ENCODE assay signal across 8 mouse cellular contexts in the genomic region with DNA sequence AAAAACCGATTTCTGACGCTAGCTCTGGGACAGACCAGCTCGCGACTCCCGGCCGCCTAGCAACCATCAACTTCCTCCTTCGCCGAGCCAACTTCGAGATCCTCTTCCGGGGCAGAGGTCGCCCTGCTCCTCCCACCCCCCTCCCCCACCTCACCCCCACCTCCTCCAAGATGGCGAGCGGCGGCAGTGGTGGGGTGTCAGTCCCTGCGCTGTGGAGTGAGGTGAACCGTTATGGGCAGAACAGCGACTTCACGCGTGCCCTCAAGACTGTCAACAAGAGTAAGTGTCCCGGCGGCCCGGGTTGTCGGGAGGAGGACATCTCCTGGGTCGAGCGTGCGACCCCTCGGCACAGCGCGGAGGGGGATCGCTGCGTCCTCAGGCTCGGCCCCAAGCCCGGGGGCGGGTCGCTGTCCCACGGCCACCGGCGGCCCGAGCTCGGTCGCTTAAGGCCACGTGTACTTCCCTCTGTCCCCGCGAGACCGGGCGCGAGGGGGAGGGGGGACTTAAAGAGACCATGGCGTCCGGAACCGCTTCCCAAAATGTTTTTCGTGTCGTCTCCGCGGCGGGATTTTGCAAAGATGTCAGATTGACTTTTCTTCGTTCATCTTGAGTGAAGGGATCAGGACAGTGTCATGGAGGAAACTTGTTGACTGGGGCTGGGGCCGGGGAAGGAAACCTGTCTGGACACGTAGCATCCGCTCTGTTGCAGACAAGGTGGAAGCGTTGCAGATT. TPM values are rescaled to one million over a fixed set of nuclear protein-coding genes. Genes with fewer than 3 reads are reported as not detected.
DNase-seq lines count a peak whose midpoint lies in the region; ATAC-seq and TF ChIP-seq lines count a peak whose summit lies in the region.

A gene (plus strand): TSS at position 130 of the 732 bp plus-strand sequence.

- H3K4me2 ChIP-seq in heart, embryonic 14.5 days (ENCODE audit: low read length): peak within 1 kb of the TSS; percentile 94
- H3K4me2 ChIP-seq in liver, embryonic 11.5 days: peak within 1 kb of the TSS; percentile 86
- peak within 1 kb of the TSS; percentile 85 for H3K4me2 ChIP-seq in myocyte (ENCODE audit: low read depth)

- no peaks in the 10 kb centered on the region for H3K27me3 ChIP-seq in forebrain, embryonic 10.5 days (ENCODE audit: poor library complexity, severe bottlenecking)
- no peaks in the 10 kb centered on the region for H3K27me3 ChIP-seq in heart, embryonic 14.5 days (ENCODE audit: control insufficient read depth, insufficient read depth, low read length)
- no peaks in the 10 kb centered on the region for H3K27me3 ChIP-seq in liver, embryonic 11.5 days (replicated peaks; ENCODE audit: control insufficient read depth, insufficient read depth, low read length)
- H3K27me3 ChIP-seq in myocyte (ENCODE audit: control insufficient read depth, insufficient read depth, insufficient read length): no peaks in the 10 kb centered on the region

- under 1% methylated on average over 60 of the region's 60 CpGs for WGBS in forebrain, embryonic 10.5 days
- under 1% methylated on average over 60 of the region's 60 CpGs for WGBS in heart, embryonic 14.5 days
- WGBS in liver, embryonic 11.5 days: under 1% methylated on average over 60 of the region's 60 CpGs

- peak within 1 kb of the TSS; percentile 96 for H3K4me3 ChIP-seq in forebrain, embryonic 10.5 days
- peak within 1 kb of the TSS; percentile 88 to 96 for H3K4me3 ChIP-seq in heart, embryonic 14.5 days (ENCODE audit: control insufficient read depth in 1 of 2, insufficient read depth in 1 of 2, low read depth in 1 of 2, low read length in 2 of 2)
- H3K4me3 ChIP-seq in liver, embryonic 11.5 days (ENCODE audit: low read depth, low read length): peak within 1 kb of the TSS; percentile 97
- peak within 1 kb of the TSS; percentile 99 for H3K4me3 ChIP-seq in myocyte

- H3K9me3 ChIP-seq in forebrain, embryonic 10.5 days: no peaks in the 10 kb centered on the region
- H3K9me3 ChIP-seq in heart, embryonic 14.5 days (ENCODE audit: control insufficient read depth, low read length): no peaks in the 10 kb centered on the region
- H3K9me3 ChIP-seq in liver, embryonic 11.5 days (ENCODE audit: control insufficient read depth, low read length): no peaks in the 10 kb centered on the region

- H3ac ChIP-seq in myocyte (ENCODE audit: control insufficient read depth, insufficient read length): peak within 1 kb of the TSS; percentile 84

- H3K79me2 ChIP-seq in myocyte (ENCODE audit: control insufficient read depth, insufficient read depth): peaks cover 27% of the 10 kb centered on the region

- peak; percentile 72 for TF ChIP-seq POLR2A in myocyte (IDR thresholded peaks at IDR 0.05; ENCODE audit: insufficient read length, low read depth)

- peak within 1 kb of the TSS; percentile 92 for H3K27ac ChIP-seq in forebrain, embryonic 10.5 days
- H3K27ac ChIP-seq in heart, embryonic 14.5 days (replicated peaks in 1 of 2; ENCODE audit: control insufficient read depth in 1 of 2, insufficient read depth in 1 of 2, low read depth in 2 of 2, low read length in 2 of 2): peak within 1 kb of the TSS; percentile 88 to 94
- H3K27ac ChIP-seq in liver, embryonic 11.5 days (ENCODE audit: low read depth, low read length): peak within 1 kb of the TSS; percentile 88

- DNase-seq in c-Kit-negative CD71-positive TER-119-positive erythroid progenitor cells, embryonic 14.5 days (ENCODE audit: low read depth, low spot score): peak; percentile 65
- DNase-seq in forebrain, embryonic 10.5 days (ENCODE audit: extremely low spot score, low spot score): peak; percentile 91
- peak; percentile 93 for DNase-seq in kidney, postnatal 10 days
- DNase-seq in liver, embryonic 11.5 days (ENCODE audit: low spot score): peak; percentile 91
- peak; percentile 78 to 92 for DNase-seq in spleen, postnatal 4 days (ENCODE audit: low spot score in 2 of 2)

- peaks cover 58% of the 10 kb centered on the region for H3K36me3 ChIP-seq in forebrain, embryonic 10.5 days (replicated peaks)
- peaks cover 42% of the 10 kb centered on the region for H3K36me3 ChIP-seq in heart, embryonic 14.5 days (ENCODE audit: control insufficient read depth, insufficient read depth, low read length)
- H3K36me3 ChIP-seq in liver, embryonic 11.5 days (ENCODE audit: control insufficient read depth, insufficient read depth, low read length): peaks cover 25% of the 10 kb centered on the region
- peaks cover 19% of the 10 kb centered on the region for H3K36me3 ChIP-seq in myocyte (ENCODE audit: control insufficient read depth, insufficient read depth)

- peak within 1 kb of the TSS; percentile 92 for H3K9ac ChIP-seq in heart, embryonic 14.5 days (ENCODE audit: low read length)
- peak within 1 kb of the TSS; percentile 95 for H3K9ac ChIP-seq in liver, embryonic 11.5 days (ENCODE audit: low read depth, low read length)

- peak; percentile 93 for ATAC-seq in CD4-positive, CD25-positive, alpha-beta regulatory T cell, adult 4 months
- peak; percentile 90 for ATAC-seq in heart, embryonic 14.5 days (ENCODE audit: insufficient number of reproducible peaks, insufficient read depth, low FRiP score, low read depth)
- ATAC-seq in liver, embryonic 11.5 days (replicated peaks; ENCODE audit: low FRiP score): peak; percentile 88

- H3K4me1 ChIP-seq in forebrain, embryonic 10.5 days: peaks cover 20% of the 10 kb centered on the region
- peaks cover 0 to 16% of the 10 kb centered on the region in 2 experiments; a peak in 2 of 4 replicates for H3K4me1 ChIP-seq in heart, embryonic 14.5 days (ENCODE audit: control insufficient read depth in 2 of 2, insufficient read depth in 2 of 2, low read length in 2 of 2)
- H3K4me1 ChIP-seq in liver, embryonic 11.5 days (replicated peaks; ENCODE audit: control insufficient read depth, insufficient read depth, low read length): peaks cover 5% of the 10 kb centered on the region

TF ChIP-seq in myocyte, 11 proteins besides CTCF, POLR2A, EP300 and RAD21:
- TF ChIP-seq USF1 (IDR thresholded peaks at IDR 0.05; ENCODE audit: low read depth) (no peak), POLR2AphosphoS2 (IDR thresholded peaks at IDR 0.05; ENCODE audit: insufficient read length, low read depth) (peak; percentile 85)

RNA-seq across cellular contexts. Expression of the gene that starts here (rescaled TPM):
- 100 to 1,000 TPM; 134 to 144 TPM for polyA plus RNA-seq in CD4-positive, CD25-positive, alpha-beta regulatory T cell, adult 4 months (2017; shearing (Covaris generic))
- polyA plus RNA-seq in forebrain, embryonic 10.5 days (2016; fragmentation: Nextera tagmentation; extraction: Ambion mirVana): 80.8 and 81.1 TPM in 2 replicates
- polyA plus RNA-seq in heart, embryonic 14.5 days (2014; fragmentation: Nextera tagmentation; extraction: Ambion mirVana): 49.8 and 53.7 TPM in 2 replicates
- polyA plus RNA-seq in liver, embryonic 11.5 days (2014; fragmentation: Nextera tagmentation; extraction: Ambion mirVana): 89.7 and 90.0 TPM in 2 replicates
- 54.2 TPM for polyA plus RNA-seq in myocyte (2012; fragmentation: generic; extraction: Trizol)

Comparison
In these comparisons a context has a peak if more than half of its experiments do, and no peak if none do; other contexts are left out.
1. Peak in every context shown above with its lines: DNase-seq, ATAC-seq, H3K4me3 ChIP-seq and H3K27ac ChIP-seq.